Mouse (Mus musculus) ES-Bruce4 (cell line): Measurements from ENCODE around the gene Adamts18. TPM values are rescaled to one million over a fixed set of nuclear protein-coding genes. Genes with fewer than 3 reads are reported as not detected.

Experiments used
- H3K27ac ChIP-seq: 2 replicates; pipeline ENCODE4 v1.5.1; 2012; ENCODE audit warnings: low read length, inconsistent platforms; ENCODE audit not compliant: insufficient read depth
- H3K27me3 ChIP-seq: 2 replicates; pipeline ENCODE4 v1.6.1; 2012; ENCODE audit warnings: mild to moderate bottlenecking, low read length, inconsistent platforms; ENCODE audit not compliant: control insufficient read depth, poor library complexity, insufficient read depth, severe bottlenecking
- H3K36me3 ChIP-seq: 2 replicates; pipeline ENCODE4 v1.6.1; 2012; ENCODE audit warnings: inconsistent platforms, mild to moderate bottlenecking, low read length, moderate library complexity; ENCODE audit not compliant: control insufficient read depth, poor library complexity, insufficient read depth, severe bottlenecking
- H3K4me1 ChIP-seq: one replicate; pipeline ENCODE4 v1.8.1; 2011; ENCODE audit warnings: low read length; ENCODE audit not compliant: control insufficient read depth, insufficient read depth
- H3K4me3 ChIP-seq: 2 replicates; pipeline ENCODE4 v1.5.1; 2011; ENCODE audit warnings: low read depth, mild to moderate bottlenecking, low read length
- H3K9ac ChIP-seq: 2 replicates; pipeline ENCODE4 v1.6.1; 2012; ENCODE audit warnings: low read depth, mild to moderate bottlenecking, inconsistent platforms; ENCODE audit not compliant: poor library complexity, severe bottlenecking
- H3K9me3 ChIP-seq: replicated peaks from 2 replicates; pipeline ENCODE4 v1.6.1; 2012; ENCODE audit warnings: mild to moderate bottlenecking, low read length, inconsistent platforms; ENCODE audit not compliant: control insufficient read depth, poor library complexity, insufficient read depth, severe bottlenecking
- CTCF ChIP-seq: IDR thresholded peaks from one replicate; pipeline ENCODE4 v1.8.1; 2011; ENCODE audit warnings: low read depth, low read length
- EP300 ChIP-seq: IDR thresholded peaks from 2 replicates; pipeline ENCODE4 v1.6.1; 2011; ENCODE audit warnings: low read depth, low read length; ENCODE audit not compliant: insufficient read depth
- POLR2A ChIP-seq: IDR thresholded peaks from one replicate; pipeline ENCODE4 v1.8.1; 2011; ENCODE audit warnings: low read length; ENCODE audit not compliant: insufficient read depth
- polyA plus RNA-seq: library from polyadenylated mRNA; stranded (reverse); fragments of >200 nt; gene quantifications from 2 replicates; pipeline ENCODE4 v1.2.4, GENCODE M21; 2011; ENCODE audit warnings: low read depth; ENCODE audit not compliant: missing spikeins, insufficient read depth, insufficient read length

The Adamts18 gene
- polyA plus RNA-seq, 1 experiment, result 0.21 TPM

- Histone ChIP-seq H3K9me3 (no peaks in the 10 kb centered on the region), H3K27ac (no peak overlapping the region), H3K9ac (no peak overlapping the region), H3K4me1 (no peaks in the 10 kb centered on the region), H3K4me3 (no peak overlapping the region), H3K36me3 (no peaks in the 10 kb centered on the region), H3K27me3 (no peaks in the 10 kb centered on the region; the same call in 1 of the 2 replicates)
- no peak for TF ChIP-seq EP300
- TF ChIP-seq CTCF, result no peak
- TF ChIP-seq POLR2A, result no peak
These were observed 14.9 kb downstream of the Adamts18 start for GRCm38 (mm10) chr8:113833644-113834043.

- H3K4me3 ChIP-seq, result no peak overlapping the region
- H3K27me3 ChIP-seq, result no peaks in the 10 kb centered on the region
- H3K4me1 ChIP-seq, result no peaks in the 10 kb centered on the region
- no peaks in the 10 kb centered on the region for H3K36me3 ChIP-seq
- no peak overlapping the region for H3K9ac ChIP-seq
- no peak for TF ChIP-seq POLR2A
- no peak for TF ChIP-seq EP300
- TF ChIP-seq CTCF, result no peak
- H3K27ac ChIP-seq, result no peak overlapping the region
- no peaks in the 10 kb centered on the region for H3K9me3 ChIP-seq
These were observed 21.3 kb downstream of the Adamts18 start for GRCm38 (mm10) chr8:113827270-113827669.

GRCm38 (mm10) chr8:113820983-113821587 is 27.5 kb downstream of the Adamts18 start:
- TF ChIP-seq CTCF (no peak), EP300 (no peak), POLR2A (no peak)
- Histone ChIP-seq H3K4me3 (no peak overlapping the region), H3K36me3 (no peaks in the 10 kb centered on the region), H3K9ac (no peak overlapping the region), H3K27me3 (no peaks in the 10 kb centered on the region), H3K9me3 (no peaks in the 10 kb centered on the region), H3K27ac (no peak overlapping the region), H3K4me1 (no peaks in the 10 kb centered on the region)

GRCm38 (mm10) chr8:113813966-113814365 is 34.6 kb downstream of the Adamts18 start:
- H3K27me3 ChIP-seq, result no peaks in the 10 kb centered on the region; the same call in 1 of the 2 replicates
- TF ChIP-seq CTCF (no peak), POLR2A (no peak), EP300 (no peak)
- no peaks in the 10 kb centered on the region for H3K9me3 ChIP-seq
- H3K4me1 ChIP-seq, result no peaks in the 10 kb centered on the region
- no peak overlapping the region for H3K9ac ChIP-seq
- H3K36me3 ChIP-seq, result no peaks in the 10 kb centered on the region
- no peak overlapping the region for H3K4me3 ChIP-seq
- H3K27ac ChIP-seq, result no peak overlapping the region

GRCm38 (mm10) chr8:113811521-113811920 is 37.0 kb downstream of the Adamts18 start:
- H3K36me3 ChIP-seq, result no peaks in the 10 kb centered on the region
- H3K27ac ChIP-seq, result no peak overlapping the region
- H3K9me3 ChIP-seq, result no peaks in the 10 kb centered on the region
- TF ChIP-seq EP300 (no peak), POLR2A (no peak), CTCF (no peak)
- H3K27me3 ChIP-seq, result no peaks in the 10 kb centered on the region; the same call in 1 of the 2 replicates
- H3K9ac ChIP-seq, result no peak overlapping the region
- H3K4me3 ChIP-seq, result no peak overlapping the region
- H3K4me1 ChIP-seq, result no peaks in the 10 kb centered on the region

- Histone ChIP-seq H3K9me3 (no peaks in the 10 kb centered on the region), H3K4me1 (no peaks in the 10 kb centered on the region), H3K27ac (no peak overlapping the region), H3K27me3 (no peaks in the 10 kb centered on the region; the same call in 1 of the 2 replicates), H3K9ac (no peak overlapping the region), H3K4me3 (no peak overlapping the region), H3K36me3 (no peaks in the 10 kb centered on the region)
- TF ChIP-seq CTCF (no peak), EP300 (no peak), POLR2A (no peak)
These were observed 38.6 kb downstream of the Adamts18 start for GRCm38 (mm10) chr8:113809929-113810328.
